Mouse (Mus musculus): ENCODE data around the gene Zfp764.
A peak's percentile ranks its signal among the peaks of the same experiment; 100 is the strongest.
"Not testable (repeated sequence)": the region's sequence is repeated elsewhere in the genome, so short reads cannot be mapped to it uniquely, and the experiment has no call there.

Zfp764 gene

GRCm38 (mm10) chr7:127390306-127390705 is 16.3 kb downstream of the Zfp764 start:
- DNase-seq = no peak

DNA sequence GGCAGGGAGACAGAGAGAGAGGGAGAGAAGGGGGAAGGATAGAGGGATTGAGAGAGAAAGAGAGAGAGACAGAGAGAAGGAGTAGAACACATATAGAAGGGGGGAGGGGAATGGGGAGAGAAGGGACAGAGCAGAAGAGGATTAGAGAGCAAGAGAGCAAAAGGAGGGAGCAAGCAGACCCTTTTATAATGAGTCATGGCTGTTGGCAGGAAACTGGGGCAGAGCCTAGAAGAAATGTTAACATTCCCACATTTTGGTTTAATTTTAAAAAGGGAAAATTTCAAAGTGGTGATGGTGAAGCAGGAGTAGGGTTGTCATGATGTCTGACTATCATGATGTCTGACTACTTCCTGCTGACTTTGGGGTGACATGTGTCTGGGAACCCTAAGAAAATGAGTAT is 18.4 kb downstream of the Zfp764 start:
- DNase-seq = not testable (repeated sequence)

DNA sequence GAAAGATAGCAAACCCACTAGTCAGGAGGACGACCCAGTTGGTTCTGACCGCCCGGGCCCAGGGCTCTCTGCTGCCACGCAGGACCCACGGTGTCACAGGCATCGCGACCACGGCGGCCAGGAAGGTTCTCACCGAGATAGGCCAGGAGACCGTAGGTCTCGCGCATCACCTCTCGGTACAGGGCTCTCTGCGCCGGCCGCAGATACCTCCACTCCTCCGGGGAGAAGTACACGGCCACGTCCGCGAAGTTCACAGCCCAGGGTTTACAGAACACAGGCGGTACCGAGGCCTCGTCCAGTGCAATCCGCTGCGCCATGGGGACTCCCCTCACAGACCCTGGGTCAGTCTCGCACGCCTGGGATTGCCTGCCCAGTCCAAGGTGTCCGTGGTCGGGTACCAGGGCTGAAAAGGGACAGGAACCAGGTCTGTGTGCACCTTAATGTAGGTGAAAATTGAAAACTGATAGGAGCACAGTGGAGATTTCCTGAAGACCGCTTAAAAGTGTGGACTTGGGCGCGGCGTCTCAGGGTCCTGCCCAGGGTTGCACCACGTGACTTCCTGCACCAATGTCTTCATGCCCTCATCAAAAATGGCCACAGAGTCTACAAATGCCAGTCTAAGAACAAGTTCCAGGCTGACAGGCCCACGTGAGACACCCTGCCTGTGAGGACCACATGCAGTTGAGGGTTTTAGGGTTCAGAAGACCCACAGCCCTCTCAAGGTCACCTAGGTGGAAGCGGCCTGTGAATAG is 19.8 kb downstream of the Zfp764 start, which contains the start of gene 9130019O22Rik:
Gene 9130019O22Rik, minus strand, starts transcription at position 526 of the 752 bp plus-strand sequence.
- peak; percentile 94 to 97 for DNase-seq

GRCm38 (mm10) chr7:127385560-127385959 is 21.1 kb downstream of the Zfp764 start:
- not testable (repeated sequence) for DNase-seq

- no peak for DNase-seq
Observed at GRCm38 (mm10) chr7:127378310-127378921, 28.2 kb downstream of the Zfp764 start.

- DNase-seq = peak; percentile 94 to 95
Observed at GRCm38 (mm10) chr7:127375271-127376245, 31.1 kb downstream of the Zfp764 start, which contains the start of gene Zfp747. Gene Zfp747 (minus strand): TSS chr7:127376050.

DNA sequence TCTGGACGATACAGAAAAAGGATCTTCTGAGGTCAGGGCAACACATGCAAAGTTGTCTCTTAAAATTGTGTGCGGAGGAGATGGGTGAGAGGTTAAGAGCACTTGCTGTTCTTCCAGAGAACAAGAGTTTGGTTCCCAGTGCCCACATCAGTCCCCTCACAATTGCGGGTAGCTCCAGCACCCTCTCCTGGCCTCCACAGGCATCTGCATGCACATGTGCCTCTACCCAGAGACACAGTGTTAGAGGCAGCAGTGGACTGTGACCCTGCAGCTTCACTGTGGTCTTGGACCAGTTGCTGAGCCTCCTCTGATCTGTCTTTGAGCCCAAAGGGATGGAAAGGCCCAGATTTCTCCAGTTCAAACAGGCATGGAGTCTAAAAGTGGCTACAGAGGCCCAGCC is 34.8 kb downstream of the Zfp764 start:
- DNase-seq = not testable (repeated sequence)

DNA sequence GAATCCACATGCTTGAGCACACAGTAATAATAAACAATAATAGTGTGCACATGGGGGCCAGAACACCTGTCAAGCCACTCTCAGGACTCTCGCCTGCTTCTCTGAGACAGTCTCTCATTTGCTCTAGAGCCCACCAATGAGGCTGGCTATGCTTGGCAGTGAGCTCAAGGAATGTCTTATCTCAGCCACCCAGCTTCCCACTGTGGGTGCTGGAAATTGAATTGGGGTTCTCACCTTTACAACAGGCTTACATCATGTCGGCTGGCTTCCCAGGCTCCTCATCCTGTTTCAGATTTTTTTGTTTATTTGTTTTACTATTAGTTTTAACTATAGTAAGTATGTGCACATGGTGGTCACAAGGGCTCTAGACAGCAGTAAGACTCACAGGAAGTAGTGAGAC is 35.4 kb downstream of the Zfp764 start:
- no peak for DNase-seq

GRCm38 (mm10) chr7:127366249-127366648 is 40.4 kb downstream of the Zfp764 start:
- DNase-seq = no peak

GRCm38 (mm10) chr7:127364166-127364565 is 42.5 kb downstream of the Zfp764 start:
- peak; percentile 46 to 50 for DNase-seq

DNA sequence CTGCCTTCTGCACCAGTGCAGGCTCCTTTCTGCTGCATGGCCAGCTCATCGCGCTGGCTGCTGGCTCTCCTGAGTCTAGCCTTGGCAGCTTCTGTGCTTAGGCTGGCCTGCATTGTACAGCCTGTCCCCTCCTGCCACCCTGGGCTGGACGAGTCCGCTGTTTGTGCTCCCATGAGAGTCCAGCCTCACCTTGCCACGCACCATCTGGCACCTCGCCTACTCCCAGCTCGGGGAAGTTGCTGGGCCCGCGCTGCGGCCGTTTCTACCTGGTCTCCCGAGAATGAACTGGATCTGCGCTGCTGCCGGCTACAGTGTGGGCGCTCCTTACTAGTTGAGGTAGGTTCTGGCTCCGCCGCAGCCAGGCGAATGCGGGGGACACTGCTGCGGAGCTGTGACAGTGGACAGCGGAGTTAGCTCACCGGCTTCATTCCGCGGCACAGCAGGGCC is 43.1 kb downstream of the Zfp764 start:
- DNase-seq = peak; percentile 72 to 78

DNA sequence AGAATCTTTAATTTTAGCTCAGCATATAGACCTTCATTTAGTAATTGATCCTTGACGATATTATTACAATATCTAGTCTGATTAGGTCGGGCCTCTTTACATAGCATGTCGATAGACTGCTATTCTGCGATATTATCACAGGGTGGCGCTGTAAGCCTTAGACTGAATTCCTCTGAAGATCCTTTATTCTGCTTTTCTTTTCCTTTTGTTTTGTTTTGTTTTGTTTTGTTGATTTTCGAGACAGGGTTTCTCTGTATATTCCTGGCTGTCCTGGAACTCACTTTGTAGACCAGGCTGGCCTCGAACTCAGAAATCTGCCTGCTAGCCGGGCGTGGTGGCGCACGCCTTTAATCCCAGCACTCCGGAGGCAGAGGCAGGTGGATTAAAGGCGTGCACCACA is 44.2 kb downstream of the Zfp764 start:
- peak; percentile 35 to 51 for DNase-seq

- DNase-seq = peak in 1 of 2 experiments; percentile 29
Observed at GRCm38 (mm10) chr7:127361449-127361848, 45.2 kb downstream of the Zfp764 start.

DNA sequence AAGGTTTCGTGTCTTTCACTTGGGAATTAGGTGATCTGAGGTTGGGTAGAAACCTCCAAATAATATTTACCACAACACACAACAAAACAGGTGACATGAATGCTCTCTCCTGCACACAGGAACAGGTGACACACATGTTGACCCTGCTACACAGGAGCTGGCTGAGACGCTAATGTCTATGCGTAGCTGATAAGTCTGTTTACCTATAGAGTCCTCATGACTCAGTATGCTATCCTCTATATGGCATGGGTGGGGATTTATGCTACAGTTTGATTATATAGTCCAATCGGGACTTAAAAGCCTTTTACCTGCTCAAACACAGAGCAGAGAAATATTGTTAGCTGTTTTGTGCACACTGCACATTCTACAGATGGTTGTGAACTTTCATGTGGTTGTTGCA is 46.4 kb downstream of the Zfp764 start:
- DNase-seq = no peak

GRCm38 (mm10) chr7:127358472-127358871 is 48.1 kb downstream of the Zfp764 start:
- DNase-seq = no peak

GRCm38 (mm10) chr7:127357871-127358270 is 48.8 kb downstream of the Zfp764 start:
- no peak for DNase-seq

- no peak for DNase-seq
Observed at GRCm38 (mm10) chr7:127355796-127356195, 50.8 kb downstream of the Zfp764 start.
